Mouse (Mus musculus) erythroblast, embryonic 14.5 days (primary cell): ENCODE measurements around the gene Marco.

Source experiments
- GATA1 ChIP-seq: IDR thresholded peaks from 2 replicates; pipeline ENCODE4 v1.6.1; 2012; ENCODE audit warnings: low read length, inconsistent platforms, mixed read lengths
- TAL1 ChIP-seq: IDR thresholded peaks from 3 replicates; pipeline ENCODE4 v1.6.1; 2012; ENCODE audit warnings: low read length, inconsistent platforms, mixed read lengths

DNA sequence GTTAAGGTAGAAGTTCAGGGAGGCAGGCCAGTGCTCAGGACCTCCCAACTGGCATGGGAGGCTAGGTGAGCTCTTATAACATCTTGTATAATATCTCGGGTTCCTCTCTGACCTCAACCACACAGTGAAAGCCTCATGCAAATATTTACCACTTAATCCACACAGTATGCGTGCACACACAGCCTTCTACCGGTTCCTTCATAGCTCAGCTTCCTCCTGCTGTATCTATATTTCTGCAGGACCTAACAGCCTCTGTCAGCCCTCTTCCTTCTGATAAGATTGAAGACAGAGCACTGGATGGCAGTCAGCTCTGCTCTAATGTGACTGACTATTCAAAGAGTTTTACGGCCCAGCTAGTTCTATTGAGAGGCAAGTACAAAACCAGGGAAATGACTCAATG is 30.0 kb downstream of the Marco start:
- TF ChIP-seq GATA1 (no peak), TAL1 (no peak)
